Mouse (Mus musculus) hindbrain, embryonic 16.5 days (tissue): ENCODE results near the gene Elfn2. TPM values are rescaled to one million over a fixed set of nuclear protein-coding genes. Genes with fewer than 3 reads are reported as not detected.
A peak's percentile ranks its signal among the peaks of the same experiment; 100 is the strongest.

Experiments used
- ATAC-seq: fragments of 200-750 bp; cut with Nextera tagmentation; 2 replicates; pipeline ENCODE4 v1.8.0; 2017; ENCODE audit warnings: moderate TSS enrichment, moderate library complexity
- H3K27ac ChIP-seq: fragments of 300-500 bp; sonication (generic); 2 replicates; pipeline ENCODE4 v1.5.1; 2014; ENCODE audit warnings: low read depth, mild to moderate bottlenecking, control low read depth, low read length, moderate library complexity
- H3K27me3 ChIP-seq: fragments of 300-500 bp; sonication (generic); replicated peaks from 2 replicates; pipeline ENCODE4 v1.6.1; 2014; ENCODE audit warnings: low read length; ENCODE audit not compliant: control insufficient read depth, insufficient read depth
- H3K36me3 ChIP-seq: fragments of 300-500 bp; sonication (generic); 2 replicates; pipeline ENCODE4 v1.6.1; 2014; ENCODE audit warnings: mild to moderate bottlenecking, low read length, moderate library complexity, mixed read lengths; ENCODE audit not compliant: control insufficient read depth, insufficient read depth
- H3K4me1 ChIP-seq: fragments of 300-500 bp; sonication (generic); 2 replicates; pipeline ENCODE4 v1.6.1; 2014; ENCODE audit warnings: low read depth, low read length; ENCODE audit not compliant: control insufficient read depth, insufficient read depth
- H3K4me2 ChIP-seq: fragments of 300-500 bp; sonication (generic); 2 replicates; pipeline ENCODE4 v1.6.1; 2014; ENCODE audit warnings: mild to moderate bottlenecking, low read length, control low read depth, moderate library complexity
- H3K4me3 ChIP-seq: fragments of 300-500 bp; sonication (generic); 2 replicates; pipeline ENCODE4 v1.5.1; 2014; ENCODE audit warnings: mild to moderate bottlenecking, low read length, control low read depth, moderate library complexity
- H3K9ac ChIP-seq: fragments of 300-500 bp; sonication (generic); 2 replicates; pipeline ENCODE4 v1.6.1; 2014; ENCODE audit warnings: low read depth, mild to moderate bottlenecking, control low read depth, low read length, moderate library complexity
- H3K9me3 ChIP-seq: fragments of 300-500 bp; sonication (generic); 2 replicates; pipeline ENCODE4 v1.6.1; 2014; ENCODE audit warnings: mild to moderate bottlenecking, low read length, moderate library complexity; ENCODE audit not compliant: control insufficient read depth
- WGBS: fragments of 180-500 bp; shearing (Covaris S2); extraction: QIAGEN DNeasy Blood & Tissue Kit; methylation state at CpG from one replicate; pipeline ENCODE4 v1.1.7; 2014; 5-methylcytosine and 5-hydroxymethylcytosine counted together
- polyA plus RNA-seq: library from polyadenylated mRNA; unstranded; fragments of >200 nt; fragmentation: Nextera tagmentation; extraction: Ambion mirVana; gene quantifications from 2 replicates; pipeline ENCODE4 v1.2.1, GENCODE M21; 2015

Elfn2 gene
- polyA plus RNA-seq, 1 experiment from 2014 or later, result 13.3 TPM

- ATAC-seq, result peak; percentile 22
- Histone ChIP-seq H3K27me3 (no peaks in the 10 kb centered on the region), H3K4me1 (peaks cover 61% of the 10 kb centered on the region), H3K9me3 (no peaks in the 10 kb centered on the region), H3K36me3 (no peaks in the 10 kb centered on the region), H3K9ac (peak overlapping the region; percentile 67), H3K4me2 (peak overlapping the region; percentile 72), H3K4me3 (peak overlapping the region; percentile 40), H3K27ac (peak overlapping the region; percentile 50; the same call in 1 of the 2 replicates)
- WGBS, result 7% methylated on average over 47 of the region's 53 CpGs
These were observed 6.0 kb downstream of the Elfn2 start for GRCm38 (mm10) chr15:78712335-78713258.

- H3K4me3 ChIP-seq, result no peak overlapping the region
- 0 out of 2 replicates have a peak, but pooled peaks have one; percentile 2 for ATAC-seq
- peak overlapping the region; percentile 20; the same call in 1 of the 2 replicates for H3K9ac ChIP-seq
- H3K27me3 ChIP-seq, result no peaks in the 10 kb centered on the region
- H3K4me2 ChIP-seq, result peak overlapping the region; percentile 72
- no peaks in the 10 kb centered on the region for H3K36me3 ChIP-seq
- H3K27ac ChIP-seq, result no peak overlapping the region
- H3K9me3 ChIP-seq, result no peaks in the 10 kb centered on the region
- H3K4me1 ChIP-seq, result peaks cover 61% of the 10 kb centered on the region
- 70% methylated on average over 7 of the region's 7 CpGs for whole genome bisulfite sequencing
These were observed 6.6 kb downstream of the Elfn2 start for GRCm38 (mm10) chr15:78711935-78712334.

DNA sequence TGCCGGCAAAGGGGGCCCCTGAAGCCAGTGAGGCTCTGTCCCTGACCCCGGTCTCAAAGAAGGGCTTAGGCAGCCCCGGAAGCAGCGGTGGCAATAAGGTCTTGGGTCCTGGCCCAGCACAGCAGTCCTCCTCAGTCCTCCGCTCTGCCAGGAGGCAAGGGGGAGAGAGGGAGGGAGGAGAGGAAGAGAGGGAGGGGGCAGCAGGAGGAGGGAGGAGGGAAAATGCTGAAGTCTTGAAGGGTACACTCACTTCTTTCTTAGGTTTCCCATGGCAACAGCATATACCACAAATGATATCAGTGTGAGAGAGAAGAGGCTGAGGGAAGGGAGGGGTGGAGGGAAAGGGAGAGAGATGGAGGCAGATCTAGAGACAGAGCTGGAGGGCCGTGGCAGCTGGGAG is 7.9 kb downstream of the Elfn2 start:
- Histone ChIP-seq H3K9ac (peak overlapping the region; percentile 25; the same call in 1 of the 2 replicates), H3K27ac (peak overlapping the region; percentile 51; the same call in 1 of the 2 replicates), H3K27me3 (no peaks in the 10 kb centered on the region), H3K4me1 (peaks cover 50% of the 10 kb centered on the region), H3K4me3 (no peak overlapping the region), H3K4me2 (peak overlapping the region; percentile 37), H3K9me3 (no peaks in the 10 kb centered on the region), H3K36me3 (no peaks in the 10 kb centered on the region)
- ATAC-seq, result peak; percentile 38
- WGBS, result 23% methylated on average over 6 of the region's 6 CpGs

DNA sequence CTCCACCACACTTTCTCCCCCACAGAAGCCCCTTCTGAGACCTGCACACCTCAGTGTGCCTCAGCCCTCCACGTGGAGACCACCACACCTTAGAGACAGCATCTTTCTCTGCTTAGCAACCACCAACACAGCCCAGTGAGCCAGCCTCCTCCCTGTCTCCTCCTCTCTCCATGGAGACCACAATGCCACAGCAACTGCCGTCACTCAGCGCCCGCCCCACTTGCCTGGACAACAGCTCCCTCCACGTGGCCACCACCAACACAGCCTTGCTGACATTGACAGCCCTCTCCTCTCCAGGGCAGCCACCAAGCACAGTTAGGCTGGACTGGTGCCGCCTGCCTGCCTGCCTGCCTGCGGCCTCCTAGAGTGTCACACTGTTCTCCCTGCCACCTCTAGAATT is 8.8 kb downstream of the Elfn2 start:
- WGBS, result 9% methylated on average over 7 of the region's 7 CpGs
- Histone ChIP-seq H3K9ac (no peak overlapping the region), H3K4me1 (peaks cover 49% of the 10 kb centered on the region), H3K4me3 (no peak overlapping the region), H3K9me3 (no peaks in the 10 kb centered on the region), H3K27me3 (no peaks in the 10 kb centered on the region), H3K4me2 (peak overlapping the region; percentile 32), H3K36me3 (no peaks in the 10 kb centered on the region), H3K27ac (no peak overlapping the region)
- ATAC-seq, result peak; percentile 46

DNA sequence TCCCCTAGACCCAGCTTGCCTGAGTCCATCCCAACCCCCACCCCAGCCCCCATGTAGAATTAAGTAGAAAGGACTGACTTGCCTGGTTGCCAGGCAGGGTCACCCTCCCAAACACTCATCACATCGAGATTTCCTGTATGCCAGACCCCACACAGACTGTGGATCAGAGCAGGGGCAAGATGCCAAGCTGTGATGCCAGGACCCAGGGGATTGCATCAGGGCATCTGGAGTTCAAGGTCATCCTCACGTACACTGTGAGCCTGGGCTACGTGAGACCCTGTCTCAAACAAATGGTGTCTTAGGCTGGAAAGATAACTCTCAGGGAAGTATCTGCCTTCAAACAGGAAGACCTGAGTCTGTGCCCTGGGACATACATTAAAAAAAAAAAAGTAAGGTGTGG is 11.9 kb downstream of the Elfn2 start:
- H3K36me3 ChIP-seq, result no peaks in the 10 kb centered on the region
- H3K4me1 ChIP-seq, result peaks cover 23% of the 10 kb centered on the region
- no peaks in the 10 kb centered on the region for H3K9me3 ChIP-seq
- WGBS, result 45% methylated on average over 3 of the region's 3 CpGs
- H3K27ac ChIP-seq, result no peak overlapping the region
- no peaks in the 10 kb centered on the region for H3K27me3 ChIP-seq
- H3K4me3 ChIP-seq, result no peak overlapping the region
- no peak for ATAC-seq
- H3K9ac ChIP-seq, result no peak overlapping the region
- no peak overlapping the region for H3K4me2 ChIP-seq

GRCm38 (mm10) chr15:78704824-78705223 is 13.7 kb downstream of the Elfn2 start:
- ATAC-seq, result peak; percentile 59
- H3K9ac ChIP-seq, result no peak overlapping the region; the same call in 1 of the 2 replicates
- no peak overlapping the region for H3K4me3 ChIP-seq
- no peak overlapping the region for H3K27ac ChIP-seq
- H3K9me3 ChIP-seq, result no peaks in the 10 kb centered on the region
- no peak overlapping the region for H3K4me2 ChIP-seq
- H3K27me3 ChIP-seq, result no peaks in the 10 kb centered on the region
- H3K36me3 ChIP-seq, result no peaks in the 10 kb centered on the region
- peaks cover 7% of the 10 kb centered on the region for H3K4me1 ChIP-seq
- WGBS, result 52% methylated on average over 4 of the region's 4 CpGs

DNA sequence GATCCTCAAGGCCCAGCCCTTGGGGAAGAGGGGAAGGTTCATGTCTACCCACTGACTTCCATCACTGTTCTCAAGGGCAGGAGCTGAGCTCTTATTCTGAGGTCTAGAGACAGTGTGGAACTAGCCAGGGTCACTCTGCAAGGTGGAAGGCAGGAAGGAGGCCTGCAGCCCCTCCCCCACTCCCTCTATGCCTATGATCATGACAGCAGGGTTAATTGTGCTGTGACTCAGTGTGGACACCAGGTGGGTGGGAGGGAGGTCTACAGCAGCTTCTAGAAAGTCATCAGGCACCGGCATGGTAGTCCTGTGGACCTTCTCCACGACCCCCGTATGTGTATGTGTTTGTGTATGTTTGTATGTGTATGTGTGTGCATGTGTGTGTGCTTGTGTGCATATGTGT is 14.6 kb downstream of the Elfn2 start:
- H3K4me2 ChIP-seq, result no peak overlapping the region
- WGBS, result 76% methylated on average over 3 of the region's 3 CpGs
- no peaks in the 10 kb centered on the region for H3K36me3 ChIP-seq
- ATAC-seq, result no peak
- no peak overlapping the region for H3K4me3 ChIP-seq
- H3K9me3 ChIP-seq, result no peaks in the 10 kb centered on the region
- no peaks in the 10 kb centered on the region for H3K27me3 ChIP-seq
- H3K9ac ChIP-seq, result no peak overlapping the region
- H3K4me1 ChIP-seq, result peaks cover 5% of the 10 kb centered on the region; the same call in 1 of the 2 replicates
- H3K27ac ChIP-seq, result no peak overlapping the region

GRCm38 (mm10) chr15:78700420-78700819 is 18.2 kb downstream of the Elfn2 start:
- no peak overlapping the region for H3K4me3 ChIP-seq
- no peak for ATAC-seq
- no peaks in the 10 kb centered on the region for H3K36me3 ChIP-seq
- H3K9me3 ChIP-seq, result no peaks in the 10 kb centered on the region
- H3K9ac ChIP-seq, result no peak overlapping the region
- 95% methylated on average over 2 of the region's 2 CpGs for WGBS
- peaks cover 11% of the 10 kb centered on the region; the same call in 1 of the 2 replicates for H3K4me1 ChIP-seq
- no peaks in the 10 kb centered on the region for H3K27me3 ChIP-seq
- H3K27ac ChIP-seq, result no peak overlapping the region
- H3K4me2 ChIP-seq, result no peak overlapping the region

GRCm38 (mm10) chr15:78699513-78699912 is 19.1 kb downstream of the Elfn2 start:
- Histone ChIP-seq H3K36me3 (no peaks in the 10 kb centered on the region), H3K9me3 (no peaks in the 10 kb centered on the region), H3K4me1 (peaks cover 8% of the 10 kb centered on the region; the same call in 1 of the 2 replicates), H3K4me2 (no peak overlapping the region), H3K27ac (no peak overlapping the region), H3K27me3 (no peaks in the 10 kb centered on the region), H3K9ac (no peak overlapping the region), H3K4me3 (no peak overlapping the region)
- no peak for ATAC-seq
- 67% methylated on average over 3 of the region's 3 CpGs for WGBS
